Mouse (Mus musculus): ENCODE results near the gene Gm9887. TPM values are rescaled to one million over a fixed set of nuclear protein-coding genes. Genes with fewer than 3 reads are reported as not detected.

Gm9887 gene
- total and polyA plus RNA-seq, 3 experiments, result 3.4 to 4.3 TPM; not detected in 1

DNA sequence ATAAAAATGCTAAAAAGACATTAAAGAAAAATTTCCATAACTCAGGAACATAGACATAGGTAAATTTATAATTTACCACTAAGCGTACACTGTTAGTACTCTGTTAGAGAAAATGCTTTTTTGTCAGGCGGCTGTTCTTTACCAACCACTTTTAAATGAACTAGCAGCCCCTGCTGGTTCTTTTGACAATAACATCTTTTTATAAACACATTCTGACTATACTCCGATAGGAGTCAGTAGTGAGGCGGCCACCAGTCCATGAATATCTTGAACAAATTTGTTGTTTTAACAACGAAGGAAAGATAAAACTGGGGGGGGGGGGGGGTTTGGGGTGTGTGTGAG is 11.6 kb downstream of the Gm9887 start:
- no peak overlapping the region for H3K27ac ChIP-seq (ENCODE audit: insufficient read depth, low read depth)
- in situ Hi-C loops (cut with MboI; ENCODE audit: low pct_ligation_motif_present, low pct_unique_long_range_greater_than_20kb, low sequenced_read_pairs), result no loop called here
- dilution Hi-C loops (cut with MboI; ENCODE audit: extremely low pct_ligation_motif_present, extremely low pct_unique_long_range_greater_than_20kb, low sequenced_read_pairs), result no loop called here

DNA sequence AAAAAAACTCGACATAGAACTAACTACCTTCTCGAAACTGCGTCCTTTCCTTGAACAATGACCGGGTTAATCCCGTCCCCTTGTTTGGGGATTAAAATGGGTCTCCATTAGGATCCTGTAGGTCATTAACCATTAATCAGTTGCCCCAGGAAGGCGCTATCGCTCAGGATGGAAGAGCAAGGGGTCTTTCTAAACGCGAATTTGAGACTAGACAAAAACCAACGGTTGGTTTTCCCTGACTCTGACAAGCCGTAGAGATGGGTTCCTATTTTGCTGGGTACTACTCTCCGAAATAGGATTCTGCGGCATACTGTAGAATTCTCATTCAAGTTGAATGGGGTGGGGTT is 15.0 kb downstream of the Gm9887 start:
- peaks cover 22 to 30% of the 10 kb centered on the region in 2 experiments for H3K36me3 ChIP-seq (replicated peaks in 1 of 2; ENCODE audit: control insufficient read depth in 1 of 2, insufficient read depth in 1 of 2, low read length in 1 of 2)
- H3K27me3 ChIP-seq (replicated peaks), result no peaks in the 10 kb centered on the region
- DNase-seq (ENCODE audit: extremely low read depth), result no peak
- dilution Hi-C loops (cut with MboI; ENCODE audit: extremely low pct_ligation_motif_present, extremely low pct_unique_long_range_greater_than_20kb, low sequenced_read_pairs) (no loop called here), in situ Hi-C loops (cut with MboI; ENCODE audit: low pct_ligation_motif_present, low pct_unique_long_range_greater_than_20kb, low sequenced_read_pairs) (loop anchor here (10.0 kb wide), 2 partner anchors 218 to 338 kb away; no protein-coding TSS in a partner anchor)
- no peaks in the 10 kb centered on the region for H3K9me3 ChIP-seq (replicated peaks; ENCODE audit: low read length)
- TF ChIP-seq RCOR1 (conservative IDR thresholded peaks at IDR 0.05; ENCODE audit: low read depth, low read length), result no peak
- TF ChIP-seq UBTF (IDR thresholded peaks at IDR 0.05; ENCODE audit: low read depth, low read length), result 0 out of 2 replicates have a peak, but pooled peaks have one; percentile 32
- peak; percentile 44; the same call in 1 of the 2 replicates for TF ChIP-seq CHD1 (IDR thresholded peaks at IDR 0.05; ENCODE audit: low read depth, low read length)
- peak; percentile 1; the same call in 1 of the 2 replicates for TF ChIP-seq NELFE (IDR thresholded peaks at IDR 0.05; ENCODE audit: low read depth, low read length)
- TF ChIP-seq ZMIZ1 (IDR thresholded peaks at IDR 0.05; ENCODE audit: low read depth, low read length), result no peak
- no peak for TF ChIP-seq POLR2AphosphoS2 (IDR thresholded peaks at IDR 0.05; ENCODE audit: low read depth, low read length)
- peak; percentile 6; the same call in 1 of the 2 replicates for TF ChIP-seq TCF12 (IDR thresholded peaks at IDR 0.05; ENCODE audit: low read depth, low read length)
- TF ChIP-seq ELF1 (IDR thresholded peaks at IDR 0.05; ENCODE audit: low read depth, low read length), result peak; percentile 0; the same call in 1 of the 2 replicates
- peak; percentile 50; the same call in 1 of the 2 replicates for TF ChIP-seq ZNF384 (IDR thresholded peaks at IDR 0.05; ENCODE audit: low read depth, low read length)
- TF ChIP-seq BHLHE40 (IDR thresholded peaks at IDR 0.05; ENCODE audit: low read depth, low read length), result 0 out of 2 replicates have a peak, but pooled peaks have one; percentile 3
- TF ChIP-seq CTCF (conservative IDR thresholded peaks at IDR 0.05 in 1 of 2, IDR thresholded peaks at IDR 0.05 in 1 of 2; ENCODE audit: low read depth in 2 of 2, low read length in 2 of 2), result peak in 1 of 2 experiments; percentile 13; a peak in 1 of 4 replicates
- no peak for TF ChIP-seq ZC3H11A (IDR thresholded peaks at IDR 0.05; ENCODE audit: low read depth, low read length)
- TF ChIP-seq RAD21 (IDR thresholded peaks at IDR 0.05; ENCODE audit: low read depth, low read length), result no peak
- TF ChIP-seq MEF2A (IDR thresholded peaks at IDR 0.05; ENCODE audit: borderline replicate concordance, low read depth, low read length), result peak; percentile 2; the same call in 1 of the 2 replicates
- TF ChIP-seq KAT2A (IDR thresholded peaks at IDR 0.05; ENCODE audit: insufficient replicate concordance, low read length), result no peak
- peaks cover 5 to 13% of the 10 kb centered on the region in 2 experiments for H3K4me1 ChIP-seq (ENCODE audit: control insufficient read depth in 1 of 2, insufficient read depth in 2 of 2)
- no peak overlapping the region for H3K27ac ChIP-seq (ENCODE audit: insufficient read depth, low read depth)
- peak overlapping the region; percentile 97 for H3K9ac ChIP-seq (ENCODE audit: insufficient read depth, low read depth)
- peak overlapping the region; percentile 69 for H3K4me2 ChIP-seq (ENCODE audit: insufficient read depth, low read depth, poor library complexity, severe bottlenecking)
- peak overlapping the region; percentile 90 to 99 (median 96) for H3K4me3 ChIP-seq (replicated peaks in 1 of 3; ENCODE audit: low read depth in 2 of 3, low read length in 2 of 3, poor library complexity in 1 of 3)
- H3K79me2 ChIP-seq (replicated peaks; ENCODE audit: control insufficient read depth, extremely low read depth, insufficient read depth, poor library complexity, severe bottlenecking), result peaks cover 23% of the 10 kb centered on the region

More for the DNA sequence above, 11.6 kb downstream of the Gm9887 start:
- Histone ChIP-seq H3K36me3 (replicated peaks in 1 of 2; ENCODE audit: control insufficient read depth in 1 of 2, insufficient read depth in 1 of 2, low read length in 1 of 2) (peaks cover 0 to under 1% of the 10 kb centered on the region in 2 experiments), H3K9me3 (replicated peaks; ENCODE audit: low read length) (no peaks in the 10 kb centered on the region), H3K4me1 (ENCODE audit: control insufficient read depth in 1 of 2, insufficient read depth in 2 of 2) (peaks cover under 1 to 18% of the 10 kb centered on the region in 2 experiments), H3K4me2 (ENCODE audit: insufficient read depth, low read depth, poor library complexity, severe bottlenecking) (no peak overlapping the region), H3K27me3 (replicated peaks) (no peaks in the 10 kb centered on the region), H3K9ac (ENCODE audit: insufficient read depth, low read depth) (no peak overlapping the region), H3K79me2 (replicated peaks; ENCODE audit: control insufficient read depth, extremely low read depth, insufficient read depth, poor library complexity, severe bottlenecking) (peaks cover 13% of the 10 kb centered on the region), H3K4me3 (replicated peaks in 1 of 3; ENCODE audit: low read depth in 2 of 3, low read length in 2 of 3, poor library complexity in 1 of 3) (no peak overlapping the region)
- TF ChIP-seq NRF1 (IDR thresholded peaks at IDR 0.05; ENCODE audit: low read depth, low read length) (no peak), CTCF (conservative IDR thresholded peaks at IDR 0.05 in 1 of 2, IDR thresholded peaks at IDR 0.05 in 1 of 2; ENCODE audit: low read depth in 2 of 2, low read length in 2 of 2) (peak; percentile 99 to 100), NELFE (IDR thresholded peaks at IDR 0.05; ENCODE audit: low read depth, low read length) (peak; percentile 90; the same call in 1 of the 2 replicates), RAD21 (IDR thresholded peaks at IDR 0.05; ENCODE audit: low read depth, low read length) (peak; percentile 60), MXI1 (IDR thresholded peaks at IDR 0.05; ENCODE audit: low read depth, low read length) (no peak), JUND (conservative IDR thresholded peaks at IDR 0.05; ENCODE audit: low read depth, low read length) (no peak; the same call in 1 of the 2 replicates), SMC3 (IDR thresholded peaks at IDR 0.05; ENCODE audit: low read depth, low read length) (peak; percentile 53), GABPA (IDR thresholded peaks at IDR 0.05; ENCODE audit: insufficient replicate concordance, low read depth, low read length) (no peak), MEF2A (IDR thresholded peaks at IDR 0.05; ENCODE audit: borderline replicate concordance, low read depth, low read length) (peak; percentile 76), EP300 (IDR thresholded peaks at IDR 0.05; ENCODE audit: low read length) (no peak), UBTF (IDR thresholded peaks at IDR 0.05; ENCODE audit: low read depth, low read length) (no peak), JUN (IDR thresholded peaks at IDR 0.05; ENCODE audit: insufficient read depth, low read depth, low read length) (no peak), TBP (conservative IDR thresholded peaks at IDR 0.05; ENCODE audit: low read depth, low read length) (no peak), TCF12 (IDR thresholded peaks at IDR 0.05; ENCODE audit: low read depth, low read length) (peak; percentile 74), CHD1 (IDR thresholded peaks at IDR 0.05; ENCODE audit: low read depth, low read length) (no peak), ELF1 (IDR thresholded peaks at IDR 0.05; ENCODE audit: low read depth, low read length) (no peak), ZC3H11A (IDR thresholded peaks at IDR 0.05; ENCODE audit: low read depth, low read length) (peak; percentile 81), IRF4 (IDR thresholded peaks at IDR 0.05; ENCODE audit: low read depth, low read length) (no peak)
- DNase-seq (ENCODE audit: extremely low read depth), result peak; percentile 78
